Mouse (Mus musculus) neural tube, embryonic 11.5 days (tissue): ENCODE data around the gene Scyl2. TPM values are rescaled to one million over a fixed set of nuclear protein-coding genes. Genes with fewer than 3 reads are reported as not detected.

Source experiments
- ATAC-seq: fragments of 200-750 bp; cut with Nextera tagmentation; 2 replicates; pipeline ENCODE4 v1.8.0; 2017; ENCODE audit warnings: moderate number of reproducible peaks, mild to moderate bottlenecking, moderate TSS enrichment, moderate library complexity; ENCODE audit not compliant: insufficient read depth, low FRiP score, low TSS enrichment
- DNase-seq: peaks from one replicate; pipeline ENCODE4 v3.0.0-alpha.2; 2015; ENCODE audit warnings: low spot score
- H3K27ac ChIP-seq: fragments of 300-500 bp; sonication (generic); 2 replicates; pipeline ENCODE4 v1.5.1; 2014; ENCODE audit warnings: low read depth, mild to moderate bottlenecking, low read length
- H3K27me3 ChIP-seq: fragments of 300-500 bp; sonication (generic); 2 replicates; pipeline ENCODE4 v1.6.1; 2014; ENCODE audit warnings: mild to moderate bottlenecking, low read length, mixed read lengths; ENCODE audit not compliant: control insufficient read depth, insufficient read depth
- H3K36me3 ChIP-seq: fragments of 300-500 bp; sonication (generic); 2 replicates; pipeline ENCODE4 v1.6.1; 2014; ENCODE audit warnings: mild to moderate bottlenecking, low read length, moderate library complexity, mixed read lengths; ENCODE audit not compliant: control insufficient read depth, insufficient read depth
- H3K4me1 ChIP-seq: fragments of 300-500 bp; sonication (generic); 2 replicates; pipeline ENCODE4 v1.6.1; 2014; ENCODE audit warnings: low read length, mixed read lengths; ENCODE audit not compliant: control insufficient read depth, insufficient read depth
- H3K4me2 ChIP-seq: fragments of 300-500 bp; sonication (generic); 2 replicates; pipeline ENCODE4 v1.6.1; 2014; ENCODE audit warnings: low read depth, mild to moderate bottlenecking, moderate library complexity
- H3K4me3 ChIP-seq: fragments of 300-500 bp; sonication (generic); 2 replicates; pipeline ENCODE4 v1.5.1; 2014; ENCODE audit warnings: low read depth, low read length
- H3K9ac ChIP-seq: fragments of 300-500 bp; sonication (generic); 2 replicates; pipeline ENCODE4 v1.6.1; 2014; ENCODE audit warnings: mild to moderate bottlenecking, low read length
- H3K9me3 ChIP-seq: fragments of 300-500 bp; sonication (generic); 2 replicates; pipeline ENCODE4 v1.6.1; 2016; ENCODE audit warnings: low read length; ENCODE audit not compliant: control insufficient read depth
- WGBS: fragments of 180-500 bp; shearing (Covaris S2); extraction: QIAGEN DNeasy Blood & Tissue Kit; methylation state at CpG from one replicate; pipeline ENCODE4 v1.1.7; 2014; 5-methylcytosine and 5-hydroxymethylcytosine counted together
- polyA plus RNA-seq: library from polyadenylated mRNA; unstranded; fragments of >200 nt; fragmentation: Nextera tagmentation; extraction: Ambion mirVana; gene quantifications from 2 replicates; pipeline ENCODE4 v1.2.1, GENCODE M21; 2014

Gene Scyl2
- polyA plus RNA-seq, 1 experiment from 2014 or later = 21.5 TPM

- Histone ChIP-seq H3K4me3 (no peak overlapping the region), H3K9me3 (no peaks in the 10 kb centered on the region), H3K27ac (no peak overlapping the region), H3K4me2 (no peak overlapping the region), H3K27me3 (no peaks in the 10 kb centered on the region), H3K36me3 (no peaks in the 10 kb centered on the region), H3K9ac (no peak overlapping the region), H3K4me1 (no peaks in the 10 kb centered on the region)
- DNase-seq (no peak), ATAC-seq (no peak)
- WGBS = 83% methylated on average over 5 of the region's 5 CpGs
Measured at GRCm38 (mm10) chr10:89595935-89596334, 90.2 kb downstream of the Scyl2 start.

GRCm38 (mm10) chr10:89595514-89595913 is 90.6 kb downstream of the Scyl2 start:
- no peaks in the 10 kb centered on the region for H3K9me3 ChIP-seq
- 74% methylated on average over 1 of the region's 1 CpGs for WGBS
- H3K27ac ChIP-seq = no peak overlapping the region
- H3K4me3 ChIP-seq = no peak overlapping the region
- no peak overlapping the region for H3K9ac ChIP-seq
- no peaks in the 10 kb centered on the region for H3K27me3 ChIP-seq
- no peaks in the 10 kb centered on the region for H3K36me3 ChIP-seq
- no peaks in the 10 kb centered on the region for H3K4me1 ChIP-seq
- ATAC-seq = no peak
- no peak overlapping the region for H3K4me2 ChIP-seq
- no peak for DNase-seq

GRCm38 (mm10) chr10:89594309-89594708 is 91.8 kb downstream of the Scyl2 start:
- Histone ChIP-seq H3K4me3 (no peak overlapping the region), H3K27me3 (no peaks in the 10 kb centered on the region), H3K9ac (no peak overlapping the region), H3K36me3 (no peaks in the 10 kb centered on the region), H3K4me2 (no peak overlapping the region), H3K27ac (no peak overlapping the region), H3K4me1 (no peaks in the 10 kb centered on the region), H3K9me3 (no peaks in the 10 kb centered on the region)
- DNase-seq = no peak
- 94% methylated on average over 4 of the region's 4 CpGs for WGBS
- ATAC-seq = no peak

GRCm38 (mm10) chr10:89592797-89593196 is 93.3 kb downstream of the Scyl2 start:
- H3K4me2 ChIP-seq = no peak overlapping the region
- 56% methylated on average over 4 of the region's 4 CpGs for WGBS
- ATAC-seq = peak; percentile 23; the same call in 1 of the 2 replicates
- no peak overlapping the region for H3K4me3 ChIP-seq
- no peak for DNase-seq
- H3K9me3 ChIP-seq = no peaks in the 10 kb centered on the region
- H3K9ac ChIP-seq = no peak overlapping the region
- H3K27me3 ChIP-seq = no peaks in the 10 kb centered on the region
- no peaks in the 10 kb centered on the region for H3K36me3 ChIP-seq
- no peak overlapping the region for H3K27ac ChIP-seq
- H3K4me1 ChIP-seq = no peaks in the 10 kb centered on the region

GRCm38 (mm10) chr10:89589877-89590276 is 96.2 kb downstream of the Scyl2 start:
- ATAC-seq = no peak
- Histone ChIP-seq H3K27me3 (no peaks in the 10 kb centered on the region), H3K36me3 (no peaks in the 10 kb centered on the region), H3K4me2 (no peak overlapping the region), H3K4me1 (no peaks in the 10 kb centered on the region), H3K4me3 (no peak overlapping the region), H3K9me3 (no peaks in the 10 kb centered on the region), H3K9ac (no peak overlapping the region), H3K27ac (no peak overlapping the region)
- DNase-seq = no peak
- WGBS = 88% methylated on average over 1 of the region's 1 CpGs

Other genes with a start within 250 kb of the Scyl2 start
- 7.4 and 8.0 TPM in 2 replicates for gene Gas2l3, start 242.3 kb downstream of the Scyl2 start, polyA plus RNA-seq
- not detected in 2 replicates for gene Nr1h4, start 152.7 kb downstream of the Scyl2 start, polyA plus RNA-seq
- 0.31 TPM in 1 of 2 replicates, not detected in the other for gene Slc17a8, start 65.0 kb downstream of the Scyl2 start, polyA plus RNA-seq
- gene Actr6, start 46.0 kb upstream of the Scyl2 start, polyA plus RNA-seq = 39.5 and 40.3 TPM in 2 replicates
- 27.6 and 31.6 TPM in 2 replicates for gene Uhrf1bp1l, start 58.7 kb upstream of the Scyl2 start, polyA plus RNA-seq
- 8.7 and 9.7 TPM in 2 replicates for gene Anks1b, start 187.2 kb upstream of the Scyl2 start, polyA plus RNA-seq